Mouse (Mus musculus) layer of hippocampus, adult 18-20 months (tissue): ENCODE data around the gene Plekha5. TPM values are rescaled to one million over a fixed set of nuclear protein-coding genes. Genes with fewer than 3 reads are reported as not detected.
"Not testable (repeated sequence)": the region's sequence is repeated elsewhere in the genome, so short reads cannot be mapped to it uniquely, and the experiment has no call there.

Source experiments
- DNase-seq, 2 experiments: peaks; one replicate each; pipeline ENCODE4 v3.0.0; 2022; ENCODE audit warnings: low spot score in 2 of 2
- total RNA-seq, 2 experiments: library from RNA; stranded (reverse); gene quantifications; 2 replicates each; pipeline ENCODE4 v1.2.3; 2021

The Plekha5 gene
- total RNA-seq, 2 experiments from 2014 or later, result 99.4 to 104 TPM

DNA sequence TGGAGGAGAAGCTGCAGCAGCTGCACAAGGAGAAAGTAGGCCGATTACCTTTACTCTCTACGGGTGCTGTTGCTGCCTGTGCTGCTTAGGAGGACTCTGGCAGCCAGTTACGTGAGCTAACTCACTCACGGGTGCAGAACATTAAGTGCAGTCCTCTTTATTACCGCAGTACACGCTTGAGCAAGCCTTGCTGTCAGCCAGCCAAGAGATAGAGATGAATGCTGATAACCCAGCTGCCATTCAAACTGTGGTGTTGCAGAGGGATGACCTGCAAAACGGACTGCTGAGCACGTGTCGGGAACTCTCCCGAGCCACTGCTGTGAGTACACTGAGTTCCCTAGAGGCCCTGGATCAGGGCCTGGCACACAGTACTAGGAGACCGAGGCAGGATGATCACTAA is 146.3 kb downstream of the Plekha5 start:
- peak in 1 of 2 experiments; percentile 27 for DNase-seq

DNA sequence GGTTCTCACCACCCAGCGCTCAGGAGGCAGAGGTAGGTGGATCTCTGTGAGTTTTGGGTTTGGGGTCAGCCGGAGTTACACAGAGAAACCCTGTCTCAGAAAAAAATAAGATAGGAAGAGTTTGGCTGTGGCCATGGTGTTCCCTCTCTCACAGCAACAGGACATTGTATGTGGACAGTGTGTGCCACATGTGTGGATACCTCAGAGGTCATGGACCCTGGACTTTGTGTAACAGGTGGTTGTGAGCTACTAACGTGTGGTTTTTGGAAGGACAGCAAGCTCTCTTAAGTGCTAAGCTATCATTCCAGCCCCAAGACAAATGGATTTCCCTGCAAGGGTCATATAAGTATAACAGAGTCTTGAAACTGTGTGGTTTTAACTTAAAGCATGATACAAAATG is 151.1 kb downstream of the Plekha5 start:
- DNase-seq, result no peak

DNA sequence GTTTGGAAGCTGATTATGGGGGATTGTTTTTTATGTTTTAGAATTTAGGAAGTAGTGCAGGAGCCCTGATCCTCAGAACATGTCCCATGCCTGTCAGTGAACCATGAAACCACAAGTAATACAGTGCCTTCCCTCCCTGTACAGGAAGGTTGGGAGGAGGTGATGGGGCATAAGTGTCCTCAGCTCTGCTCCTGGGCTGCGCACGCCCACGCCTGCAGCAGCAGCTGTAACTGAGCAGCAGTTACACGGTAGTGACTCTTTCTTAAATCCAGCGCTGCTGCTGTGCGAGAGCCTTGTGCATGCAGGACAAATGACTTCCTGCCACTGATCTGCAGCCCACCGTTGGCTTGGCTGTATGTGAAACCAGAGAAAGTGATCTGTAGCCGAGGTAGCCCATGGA is 152.3 kb downstream of the Plekha5 start:
- DNase-seq, result no peak

DNA sequence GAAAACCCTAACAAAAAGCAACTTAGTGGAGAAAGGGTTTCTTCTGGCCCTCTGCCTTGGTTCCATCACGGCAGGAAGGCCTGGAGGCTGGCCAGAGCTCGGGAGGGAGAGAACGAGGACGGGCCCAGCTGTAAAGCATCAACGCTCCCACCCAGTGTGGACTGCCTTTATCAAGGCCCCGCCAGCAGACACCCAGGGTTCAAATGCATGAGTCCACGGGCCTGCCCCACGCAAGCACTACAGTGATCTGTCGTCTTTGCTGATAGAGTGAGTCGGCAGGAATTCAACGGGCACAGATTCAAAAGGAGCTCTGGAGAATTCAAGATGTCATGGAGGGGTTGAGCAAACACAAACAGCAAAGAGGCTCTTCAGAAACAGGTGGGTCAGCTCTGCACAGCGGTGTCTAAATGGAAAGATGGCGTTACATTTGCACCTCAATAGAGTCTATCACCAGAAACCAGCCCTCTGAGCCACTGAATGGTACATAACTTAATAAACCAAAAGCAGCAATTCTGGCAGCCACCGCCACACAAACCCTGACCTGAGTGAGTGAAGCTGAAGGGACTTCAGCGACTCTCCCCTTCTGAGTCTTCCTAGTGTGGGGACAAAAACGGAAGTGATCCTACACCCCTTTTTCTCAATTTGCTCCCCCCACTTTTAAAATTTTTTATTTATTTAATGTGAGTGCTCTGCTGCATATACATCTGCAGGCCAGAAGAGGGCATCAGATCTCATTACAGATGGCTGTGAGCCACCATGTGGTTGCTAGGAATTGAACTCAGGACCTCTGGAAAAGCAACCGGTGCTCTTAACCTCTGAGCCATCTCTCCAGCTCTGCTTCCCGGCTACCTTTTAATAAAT is 153.3 kb downstream of the Plekha5 start:
- no peak for DNase-seq

DNA sequence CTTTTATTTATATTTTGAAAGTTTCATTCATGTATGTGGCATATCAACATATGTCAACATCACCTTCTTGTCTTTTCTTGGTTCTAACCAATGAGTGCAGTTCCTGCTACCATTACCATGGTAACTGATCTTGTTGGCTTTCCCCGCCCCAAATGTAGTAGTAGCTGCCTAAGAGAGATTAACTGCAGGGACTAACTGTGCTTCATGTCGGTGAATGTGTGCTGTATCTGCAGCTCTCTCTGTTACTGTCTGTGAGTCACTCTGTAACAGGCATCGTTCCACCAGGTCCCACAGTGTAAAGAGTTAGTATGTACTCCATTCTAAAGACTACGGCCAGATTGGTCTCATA is 153.9 kb downstream of the Plekha5 start:
- no peak for DNase-seq

DNA sequence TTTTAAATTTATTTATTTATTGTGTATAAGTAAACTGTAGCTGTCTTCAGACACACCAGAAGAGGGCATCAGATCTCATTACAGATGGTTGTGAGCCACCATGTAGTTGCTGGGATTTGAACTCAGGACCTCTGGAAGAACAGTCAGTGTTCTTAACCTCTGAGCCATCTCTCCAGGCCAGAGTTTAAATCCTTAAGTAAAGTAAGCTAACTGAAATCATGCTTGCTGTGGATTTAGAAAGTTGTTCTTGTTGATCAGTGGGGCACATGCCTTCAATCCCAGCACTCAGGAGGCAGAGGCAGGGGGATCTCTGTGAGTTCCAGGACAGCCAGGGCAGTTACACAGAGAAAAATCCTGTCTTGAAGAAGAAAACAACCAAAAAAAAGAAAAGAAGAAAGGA is 155.1 kb downstream of the Plekha5 start:
- not testable (repeated sequence) for DNase-seq

DNA sequence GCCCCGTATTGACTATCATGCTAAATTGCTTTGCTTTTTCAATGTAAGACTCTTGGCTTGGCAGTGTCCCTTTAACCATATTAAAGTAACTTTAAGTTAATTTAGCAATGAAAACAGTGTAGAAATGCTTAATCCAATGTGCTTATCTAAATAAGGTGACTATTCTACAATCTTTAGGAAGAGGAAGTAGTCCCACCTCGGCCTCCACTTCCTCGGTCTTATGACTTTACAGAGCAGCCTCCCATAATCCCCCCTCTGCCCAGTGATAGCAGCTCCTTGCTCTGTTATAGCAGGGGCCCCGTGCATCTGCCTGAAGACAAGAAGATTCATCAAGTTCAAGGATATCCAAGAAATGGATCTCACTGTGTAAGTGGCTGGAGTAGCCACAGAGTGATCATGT is 156.3 kb downstream of the Plekha5 start:
- no peak for DNase-seq

DNA sequence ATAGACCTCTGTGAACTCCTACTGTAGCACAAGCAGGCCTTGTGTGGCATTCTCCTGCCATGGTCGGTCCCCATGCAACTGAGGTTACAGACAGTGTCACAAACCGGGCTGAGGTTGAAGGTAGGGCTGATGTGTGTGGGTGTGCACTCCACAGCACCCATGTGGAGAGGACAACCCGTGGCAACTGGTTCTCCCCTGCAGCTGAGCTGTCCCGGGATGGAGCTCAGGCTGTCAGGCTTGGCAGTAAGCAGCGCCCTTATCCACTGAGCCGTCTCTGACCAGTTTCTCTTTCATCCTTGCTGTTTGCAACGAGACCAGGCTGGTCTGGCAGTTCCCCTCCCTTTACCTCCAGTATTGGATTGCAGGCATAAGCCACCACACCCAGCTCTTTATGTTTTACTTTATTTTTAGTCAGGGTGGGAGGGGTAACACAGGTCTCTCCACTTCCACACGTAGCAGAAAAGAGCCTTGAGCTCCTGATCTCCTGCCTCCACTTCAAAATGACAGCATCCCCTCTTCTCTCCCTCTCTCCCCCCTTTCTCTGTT is 162.9 kb downstream of the Plekha5 start:
- DNase-seq, result no peak

DNA sequence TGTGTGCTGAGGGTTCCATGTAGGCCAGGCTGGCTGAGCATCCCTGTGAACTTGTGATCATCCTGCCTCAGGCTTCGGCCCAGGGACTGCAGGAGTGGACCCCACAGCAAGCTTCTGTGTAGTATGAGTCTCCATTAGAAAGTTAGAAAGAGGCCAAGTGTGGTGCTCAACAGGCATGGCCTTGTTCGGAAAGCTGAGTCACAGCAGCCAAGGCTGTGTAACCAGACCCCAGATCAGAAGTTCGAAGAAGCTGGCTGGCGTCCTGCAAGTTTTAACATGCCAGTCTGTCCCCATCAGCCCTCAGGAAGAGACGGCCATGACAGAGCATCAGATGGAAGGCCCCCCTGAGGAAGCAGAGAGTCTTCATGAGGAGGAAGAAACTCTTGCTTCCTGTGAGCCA is 167.5 kb downstream of the Plekha5 start:
- no peak for DNase-seq

DNA sequence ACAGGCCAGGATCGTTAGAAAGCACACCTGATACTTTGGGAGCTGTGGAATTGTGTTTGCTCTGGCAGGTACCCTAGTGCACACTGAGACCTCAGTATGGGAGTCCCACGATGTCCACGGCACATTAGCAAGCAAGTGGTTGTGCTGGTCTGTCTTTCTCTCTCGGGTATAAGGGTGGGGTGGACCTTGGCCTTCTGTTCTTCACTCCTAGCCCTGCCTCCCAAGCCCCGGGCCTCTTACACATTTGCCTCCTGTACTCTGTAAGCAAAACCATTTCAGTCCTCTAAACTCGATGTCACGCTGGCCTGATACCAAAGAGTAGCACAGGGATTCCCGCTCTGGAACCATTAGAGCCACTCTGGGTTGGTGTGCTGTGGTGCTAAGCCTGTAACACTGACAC is 168.9 kb downstream of the Plekha5 start:
- no peak for DNase-seq

DNA sequence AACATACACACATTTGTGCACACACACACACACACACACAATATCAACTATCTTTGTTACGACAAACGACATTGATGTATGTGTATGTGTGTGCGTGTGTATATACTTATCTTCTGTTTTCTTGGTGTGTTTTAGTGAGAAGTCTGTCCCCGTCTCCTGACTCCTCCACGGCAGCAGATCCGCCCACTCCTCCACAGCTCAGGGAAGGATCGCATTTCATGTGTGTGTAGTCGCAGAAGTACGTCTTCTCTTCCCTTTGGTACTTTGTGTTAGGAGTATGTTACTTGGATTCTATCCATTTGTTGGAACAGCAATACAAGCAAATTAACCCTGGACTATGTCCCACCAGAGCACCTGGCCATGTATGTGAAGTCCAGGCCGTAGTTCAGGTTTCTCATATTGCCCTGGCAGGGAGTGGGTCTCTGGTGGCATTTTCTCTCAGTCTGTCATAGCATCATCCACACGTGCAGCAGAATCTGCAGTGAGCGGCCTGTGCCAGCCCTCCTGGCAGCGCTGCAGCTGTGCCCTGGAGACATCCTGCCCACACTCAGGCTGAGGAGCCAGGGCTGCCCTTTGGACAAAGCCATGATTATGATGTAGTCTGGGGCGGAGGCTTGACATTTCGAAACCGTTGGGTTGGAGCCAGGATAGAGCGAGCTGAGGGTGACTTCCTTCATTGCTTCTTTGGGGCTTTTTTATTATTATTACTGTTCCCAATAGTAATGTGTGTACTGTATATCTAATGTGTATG is 169.7 kb downstream of the Plekha5 start:
- peak; percentile 24 to 59 for DNase-seq

DNA sequence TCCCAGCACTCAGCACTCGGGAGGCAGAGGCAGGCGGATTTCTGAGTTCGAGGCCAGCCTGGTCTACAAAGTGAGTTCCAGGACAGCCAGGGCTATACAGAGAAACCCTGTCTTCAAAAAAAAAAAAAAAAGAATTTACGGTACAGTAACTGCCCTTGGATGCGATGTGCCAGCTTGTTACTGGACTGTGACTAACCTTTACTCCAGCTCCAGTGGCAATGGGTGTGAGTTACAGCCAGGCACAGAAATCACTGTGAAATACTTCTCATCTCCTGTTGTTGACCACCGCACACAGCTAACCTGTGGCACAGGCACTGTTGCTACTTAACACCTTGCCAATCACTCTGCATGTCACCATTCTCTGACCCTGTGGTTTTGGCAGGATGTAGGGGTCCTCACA is 171.7 kb downstream of the Plekha5 start:
- DNase-seq, result not testable (repeated sequence)

DNA sequence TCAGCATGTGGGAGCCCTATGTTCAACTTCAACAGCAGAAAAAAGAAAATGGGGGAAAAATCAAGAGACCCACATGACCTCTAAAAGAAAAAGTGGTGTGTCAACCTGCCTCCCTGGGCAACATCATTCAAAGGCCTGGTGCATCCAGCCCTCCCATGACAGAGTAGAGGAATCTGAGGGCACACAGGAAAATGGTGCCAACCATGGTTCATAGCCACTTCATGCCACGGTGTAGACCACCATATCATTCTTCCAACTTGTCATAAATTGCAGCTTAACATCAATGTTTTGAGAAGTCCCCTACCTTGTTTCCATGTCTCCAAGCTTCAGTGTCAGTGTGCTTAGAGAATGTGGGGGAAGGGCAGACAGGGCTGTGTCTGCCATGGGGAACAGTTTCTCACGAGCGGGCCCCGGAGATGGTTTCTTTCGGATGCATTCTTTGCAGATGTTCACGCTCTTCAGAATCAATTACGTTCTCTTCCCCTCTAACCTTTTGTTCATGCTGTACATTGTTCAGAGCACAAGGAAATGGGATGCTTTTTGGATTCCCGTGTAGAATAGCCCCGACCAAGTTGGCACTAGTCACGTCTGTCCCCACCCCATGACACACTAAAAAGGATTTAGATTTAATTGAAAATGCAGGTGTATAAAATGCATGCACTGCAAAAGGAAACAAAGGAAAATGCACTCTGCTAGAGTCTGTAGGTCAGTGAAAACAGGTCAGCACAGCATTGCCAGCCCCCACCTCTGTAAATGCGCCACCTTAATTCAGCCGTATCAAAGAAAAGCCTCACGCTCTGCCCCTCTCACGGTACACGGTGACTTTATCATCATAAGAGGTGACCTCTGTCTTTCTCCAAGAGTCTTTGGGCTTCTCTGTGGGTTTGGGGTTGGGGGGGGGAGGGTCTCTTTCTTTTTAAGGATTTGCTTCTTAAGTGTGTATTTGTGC is 173.8 kb downstream of the Plekha5 start:
- DNase-seq, result no peak

DNA sequence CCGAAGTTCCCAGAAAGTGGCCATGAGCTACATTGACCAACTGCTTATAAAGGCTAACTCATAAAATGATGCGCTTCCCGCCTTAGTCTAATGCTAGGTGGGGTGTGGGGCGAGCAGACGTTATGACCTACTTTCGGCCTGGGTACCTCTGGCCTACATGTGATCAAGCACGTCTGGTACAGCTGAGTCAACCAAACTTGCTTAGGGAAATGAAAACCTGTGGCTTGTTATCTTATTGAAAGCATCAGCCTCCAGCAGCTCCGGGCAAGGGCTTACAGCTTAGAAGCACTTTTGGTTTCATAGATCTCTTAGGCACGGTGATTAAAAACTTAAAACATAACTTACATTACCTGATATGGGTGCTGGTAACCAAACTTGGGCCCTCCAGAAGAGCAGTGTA is 174.7 kb downstream of the Plekha5 start:
- no peak for DNase-seq

DNA sequence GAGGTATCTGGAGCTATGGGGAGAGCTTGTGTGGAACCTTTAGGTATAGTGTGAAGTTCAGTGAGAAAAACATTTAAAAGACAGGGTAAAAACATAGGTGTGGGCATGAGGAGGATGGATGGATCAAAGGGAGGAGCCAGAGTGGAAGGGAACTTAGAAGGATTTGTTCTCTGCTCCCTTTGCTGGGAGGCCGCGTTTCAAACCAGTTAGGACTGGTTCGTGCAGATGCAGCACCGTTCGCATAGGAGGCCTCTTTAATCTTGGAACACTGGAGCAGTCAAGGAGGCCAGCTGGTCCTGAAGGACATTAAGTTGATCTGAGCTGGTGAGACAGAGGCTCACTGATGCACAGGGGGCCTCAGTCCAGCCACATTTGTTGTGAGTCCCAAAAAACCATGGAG is 175.5 kb downstream of the Plekha5 start:
- DNase-seq, result no peak

DNA sequence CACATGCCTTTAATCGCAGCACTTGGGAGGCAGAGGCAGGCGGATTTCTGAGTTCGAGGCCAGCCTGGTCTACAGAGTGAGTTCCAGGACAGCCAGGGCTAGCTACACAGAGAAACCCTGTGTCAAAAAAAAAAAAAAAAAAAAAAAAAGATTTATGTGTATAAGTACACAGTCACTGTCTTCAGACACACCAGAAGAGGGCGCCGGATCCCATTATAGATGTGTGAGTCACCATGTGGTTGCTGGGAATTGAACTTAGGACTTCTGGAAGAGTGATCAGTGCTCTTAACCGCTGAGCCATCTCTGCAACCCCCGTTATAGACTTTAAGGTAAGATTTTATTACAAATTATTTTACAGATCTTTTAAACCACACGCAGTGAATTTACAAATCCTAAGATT is 176.8 kb downstream of the Plekha5 start:
- DNase-seq, result not testable (repeated sequence)

DNA sequence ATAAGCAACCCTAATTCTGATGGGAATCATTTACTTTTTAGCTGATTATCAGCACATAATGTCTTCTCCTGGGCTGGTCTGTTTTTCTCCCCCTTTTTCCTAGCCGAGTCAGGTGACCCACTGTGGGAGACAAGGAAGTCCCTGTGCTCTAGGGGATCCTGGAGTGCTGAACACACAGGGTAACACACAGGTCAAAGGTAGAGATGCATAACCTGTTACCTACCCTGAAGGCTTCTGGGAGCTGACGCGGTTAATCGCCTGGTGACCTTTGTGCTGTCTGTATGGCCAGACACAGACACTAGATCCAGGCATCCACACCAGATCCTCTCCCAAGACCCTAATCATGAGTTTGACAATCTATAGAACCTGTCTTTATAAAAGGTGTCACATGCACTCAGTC is 177.3 kb downstream of the Plekha5 start:
- DNase-seq, result no peak

DNA sequence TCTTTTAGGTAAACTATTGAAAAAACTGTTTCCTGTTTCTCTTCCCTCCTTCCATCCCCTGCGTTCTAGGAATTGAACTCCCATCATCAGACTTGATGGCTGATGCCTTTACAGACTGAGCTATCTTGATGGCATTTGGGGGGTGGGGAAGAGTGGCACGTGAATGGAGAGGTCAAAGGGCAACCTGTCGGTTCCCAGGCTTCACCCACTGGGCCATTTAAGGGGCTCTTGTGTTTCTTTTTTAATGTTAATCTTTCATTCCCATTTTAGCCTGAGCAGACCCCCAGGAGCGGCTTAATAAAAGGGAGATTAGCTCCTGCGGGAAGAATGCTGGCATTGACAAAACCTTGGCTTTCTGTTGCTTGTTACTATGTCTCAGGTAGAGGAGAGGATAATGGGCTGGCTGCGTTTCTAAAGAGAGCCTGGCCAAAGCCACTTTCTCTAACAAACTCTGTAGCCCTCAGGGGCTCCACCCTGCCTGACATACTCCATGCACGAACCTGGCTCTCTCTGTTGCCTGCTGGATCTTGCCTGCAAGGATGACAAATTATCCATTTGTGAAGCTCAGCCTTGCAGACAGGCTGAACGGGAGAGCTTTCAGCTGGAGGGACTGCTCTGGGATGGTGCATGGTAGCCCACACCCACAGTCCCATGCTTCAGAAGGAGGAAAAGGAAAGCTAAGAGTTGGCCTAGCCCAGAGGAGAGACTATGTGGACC is 179.5 kb downstream of the Plekha5 start:
- no peak for DNase-seq

DNA sequence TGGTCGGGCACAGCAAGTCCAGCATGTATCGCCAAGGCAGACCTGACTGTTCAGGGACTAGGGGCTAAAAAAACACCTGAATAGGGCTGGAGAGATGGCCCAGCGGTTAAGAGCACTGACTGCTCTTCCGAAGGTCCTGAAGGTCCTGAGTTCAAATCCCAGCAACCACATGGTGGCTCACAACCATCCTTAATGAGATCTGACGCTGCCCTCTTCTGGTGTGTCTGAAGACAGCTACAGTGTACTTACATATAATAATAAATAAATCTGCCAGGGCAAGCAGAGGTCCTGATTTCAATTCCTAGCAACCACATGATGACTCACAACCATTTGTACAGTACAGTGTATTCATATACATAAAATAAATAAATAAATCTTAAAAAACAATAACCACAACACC is 181.3 kb downstream of the Plekha5 start:
- DNase-seq, result not testable (repeated sequence)

DNA sequence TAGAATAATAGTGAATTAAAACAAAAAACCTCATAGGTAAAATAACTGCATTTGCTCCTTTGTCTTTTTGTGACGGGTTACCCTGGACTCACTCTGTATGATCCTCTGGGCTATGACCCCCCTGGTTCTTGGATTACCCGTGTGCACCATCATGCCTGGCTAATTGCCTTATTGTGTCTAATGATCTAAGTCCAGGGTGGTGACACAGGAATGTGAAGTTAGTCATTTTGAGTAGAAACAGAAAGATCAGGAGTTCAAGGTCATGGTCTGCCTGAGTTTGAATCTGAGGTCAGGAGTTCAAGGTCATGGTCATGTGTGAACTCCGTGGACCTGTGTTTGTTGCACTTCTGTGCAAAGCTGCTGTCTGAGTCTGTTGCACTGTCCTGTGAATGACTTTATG is 181.9 kb downstream of the Plekha5 start:
- DNase-seq, result no peak

DNA sequence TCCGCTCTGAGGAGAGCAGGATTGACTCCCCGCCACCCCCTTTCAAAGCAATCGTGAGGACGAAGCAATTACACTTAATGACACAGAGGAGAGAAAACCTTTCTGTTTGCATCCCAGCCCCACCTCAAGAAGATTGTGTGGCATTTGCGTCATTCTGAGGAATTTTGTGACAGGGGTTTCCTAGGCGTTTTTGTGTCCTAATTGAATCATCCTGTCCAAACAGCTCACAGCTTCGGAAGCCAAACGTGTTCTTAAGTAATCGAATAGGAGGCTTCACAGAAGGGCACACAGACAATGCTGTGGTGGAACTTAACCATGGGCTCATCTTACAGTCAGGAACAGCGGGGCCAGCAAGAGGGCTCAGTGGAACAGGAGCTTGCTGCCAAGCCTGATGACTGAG is 182.7 kb downstream of the Plekha5 start:
- no peak for DNase-seq
